10 mouse cellular contexts compared by ENCODE assay signal in genomic region chr8:106510365-106510975, GRCm38 (mm10). TPM values are rescaled to one million over a fixed set of nuclear protein-coding genes. Genes with fewer than 3 reads are reported as not detected.
DNase-seq lines count a peak whose midpoint lies in the region; ATAC-seq and TF ChIP-seq lines count a peak whose summit lies in the region.
"Had no signal": no experiment of that assay in that cellular context is flagged by ENCODE, and none has a peak within 500 bp of the region (broad histone marks: within the 10 kb centered on the region; RNA-seq: fewer than 3 reads in every experiment).

Gene Cdh3 (plus strand): TSS chr8:106510891.

- H3K4me2 ChIP-seq in embryonic facial prominence, embryonic 13.5 days: peak within 1 kb of the TSS; percentile 74
- H3K4me2 ChIP-seq in hindbrain, embryonic 15.5 days: peak within 1 kb of the TSS; percentile 61

- no peaks in the 10 kb centered on the region for H3K79me2 ChIP-seq in liver, adult 2 months (ENCODE audit: control insufficient read depth, insufficient read depth, low read length)

- no peaks in the 10 kb centered on the region for H3K9me3 ChIP-seq in embryonic facial prominence, embryonic 13.5 days
- H3K9me3 ChIP-seq in hindbrain, embryonic 15.5 days: no peaks in the 10 kb centered on the region

- 1% methylated on average over 34 of the region's 34 CpGs for WGBS in embryonic facial prominence, embryonic 13.5 days
- WGBS in hindbrain, embryonic 15.5 days: under 1% methylated on average over 34 of the region's 34 CpGs
- WGBS in liver, adult 2 months: 3% methylated on average over 34 of the region's 34 CpGs

- peak within 1 kb of the TSS; percentile 69 for H3K9ac ChIP-seq in embryonic facial prominence, embryonic 13.5 days
- H3K9ac ChIP-seq in hindbrain, embryonic 15.5 days: peak within 1 kb of the TSS; percentile 34; the same call in 1 of the 2 replicates
- no peak within 1 kb of the TSS for H3K9ac ChIP-seq in liver, adult 2 months (ENCODE audit: low read depth, low read length)

- TF ChIP-seq CTCF in liver, adult 2 months (IDR thresholded peaks at IDR 0.05; ENCODE audit: low read depth, low read length): no peak

- TF ChIP-seq POLR2A in liver, adult 2 months (IDR thresholded peaks at IDR 0.05; ENCODE audit: extremely low read depth, insufficient read depth, low read length): no peak

- peak within 1 kb of the TSS; percentile 71 for H3K27ac ChIP-seq in embryonic facial prominence, embryonic 13.5 days
- H3K27ac ChIP-seq in hindbrain, embryonic 15.5 days (replicated peaks): no peak within 1 kb of the TSS
- no peak within 1 kb of the TSS for H3K27ac ChIP-seq in liver, adult 2 months (replicated peaks; ENCODE audit: insufficient read depth, low read depth, low read length)

- H3K4me1 ChIP-seq in embryonic facial prominence, embryonic 13.5 days: peaks cover 54% of the 10 kb centered on the region
- peaks cover 38% of the 10 kb centered on the region for H3K4me1 ChIP-seq in hindbrain, embryonic 15.5 days (replicated peaks)
- no peaks in the 10 kb centered on the region for H3K4me1 ChIP-seq in liver, adult 2 months (ENCODE audit: control insufficient read depth, insufficient read depth, low read length)

- peaks cover 41% of the 10 kb centered on the region for H3K27me3 ChIP-seq in embryonic facial prominence, embryonic 13.5 days
- H3K27me3 ChIP-seq in hindbrain, embryonic 15.5 days: peaks cover 58% of the 10 kb centered on the region
- peaks cover 16% of the 10 kb centered on the region for H3K27me3 ChIP-seq in liver, adult 2 months (ENCODE audit: control insufficient read depth, insufficient read depth, low read length)

- peak within 1 kb of the TSS; percentile 53 for H3K4me3 ChIP-seq in embryonic facial prominence, embryonic 13.5 days
- H3K4me3 ChIP-seq in hindbrain, embryonic 15.5 days: peak within 1 kb of the TSS; percentile 40
- H3K4me3 ChIP-seq in liver, adult 2 months (ENCODE audit: insufficient read depth, low read depth, low read length): peak within 1 kb of the TSS; percentile 35; the same call in 1 of the 2 replicates

- ATAC-seq in embryonic facial prominence, embryonic 13.5 days (ENCODE audit: insufficient number of reproducible peaks, insufficient read depth, low FRiP score, low TSS enrichment, low read depth): peak; percentile 77
- ATAC-seq in hindbrain, embryonic 15.5 days (ENCODE audit: low FRiP score, low read depth): peak; percentile 55; the same call in 1 of the 2 replicates

- peak; percentile 49 to 66 for DNase-seq in cerebellum, postnatal 10 days
- DNase-seq in cerebellum, adult 11-12 months: no peak
- DNase-seq in liver, adult 2 months (ENCODE audit: extremely low read depth, low read depth, low spot score): peak; percentile 5
- peak; percentile 57 for DNase-seq in neural tube, embryonic 10.5 days (ENCODE audit: extremely low spot score, low spot score)
- peak; percentile 71 to 75 for DNase-seq in urinary bladder, postnatal 4 days (ENCODE audit: low spot score in 2 of 2)
- no peak for DNase-seq in layer of hippocampus, adult 11-12 months (ENCODE audit: low spot score)

- no peaks in the 10 kb centered on the region for H3K36me3 ChIP-seq in embryonic facial prominence, embryonic 13.5 days
- H3K36me3 ChIP-seq in hindbrain, embryonic 15.5 days: no peaks in the 10 kb centered on the region
- no peaks in the 10 kb centered on the region for H3K36me3 ChIP-seq in liver, adult 2 months (ENCODE audit: control insufficient read depth, insufficient read depth, low read length)

RNA-seq across cellular contexts. Expression of gene Cdh3, which starts in this region (rescaled TPM):
- 21.5 and 22.3 TPM in 2 replicates for polyA plus RNA-seq in embryonic facial prominence, embryonic 13.5 days (2015; fragmentation: Nextera tagmentation; extraction: Ambion mirVana)
- 3.9 and 4.8 TPM in 2 replicates for polyA plus RNA-seq in hindbrain, embryonic 15.5 days (2015; fragmentation: Nextera tagmentation; extraction: Ambion mirVana)
- 0.09 and 0.13 TPM in 2 replicates for total RNA-seq in liver, adult 2 months (2014; rRNA removed)
- 0.16 and 0.30 TPM in 2 replicates for polyA plus RNA-seq in liver, adult 2 months (2012; rRNA removed)
- total RNA-seq: CH12.LX; hematopoietic stem cell, adult 5-6 weeks had no signal

Comparison
In these comparisons a context has a peak if more than half of its experiments do, and no peak if none do; other contexts are left out.
1. DNase-seq: peak in cerebellum, postnatal 10 days (2 of 2), neural tube, embryonic 10.5 days (single experiment) and urinary bladder, postnatal 4 days (2 of 2); none in cerebellum, adult 11-12 months (single experiment) and layer of hippocampus, adult 11-12 months (single experiment).
2. Peak in DNase-seq and H3K4me3 ChIP-seq in liver, adult 2 months; RNA of the gene not detected or under 1 TPM.
3. Peak in every context shown above with its lines, with median percentiles within 50 percentile points of each other: H3K4me3 ChIP-seq.